8 mouse cellular contexts compared by ENCODE assay signal in the genomic region with DNA sequence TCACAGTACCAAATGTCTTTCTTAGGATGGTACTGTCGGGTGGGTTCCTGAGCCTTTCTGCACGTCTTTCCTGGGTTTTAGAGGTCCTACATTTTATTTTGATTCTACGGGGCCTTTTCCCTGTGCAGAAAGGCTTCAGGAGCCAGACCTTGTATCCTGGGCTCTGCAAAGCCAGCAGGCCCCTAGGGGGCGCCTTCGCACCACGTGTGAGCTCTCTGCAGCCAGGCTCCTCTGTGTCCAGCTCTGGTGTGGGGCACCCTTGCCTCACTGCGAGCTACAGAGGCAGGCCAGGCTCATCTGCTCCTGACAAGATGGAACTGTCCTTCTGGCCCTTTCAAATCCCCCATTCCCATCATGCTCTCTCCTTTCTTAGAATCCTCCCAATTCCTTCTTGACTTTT. TPM values are rescaled to one million over a fixed set of nuclear protein-coding genes. Genes with fewer than 3 reads are reported as not detected.
DNase-seq lines count a peak whose midpoint lies in the region; ATAC-seq lines count a peak whose summit lies in the region.

No protein-coding gene starts in this region.

- H3K27ac ChIP-seq in intestine, embryonic 14.5 days (ENCODE audit: low read depth) = no peak overlapping the region
- H3K27ac ChIP-seq in midbrain, embryonic 11.5 days (ENCODE audit: low read depth, low read length) = no peak overlapping the region

- WGBS in intestine, embryonic 14.5 days = 12% methylated on average over 7 of the region's 7 CpGs
- WGBS in midbrain, embryonic 11.5 days = 25% methylated on average over 7 of the region's 7 CpGs

- ATAC-seq in intestine, embryonic 14.5 days (replicated peaks; ENCODE audit: low FRiP score, low TSS enrichment, low read depth) = peak; percentile 83; the same call in 1 of the 2 replicates
- ATAC-seq in midbrain, embryonic 11.5 days (ENCODE audit: low FRiP score) = peak; percentile 85

- H3K4me3 ChIP-seq in intestine, embryonic 14.5 days (ENCODE audit: low read depth, low read length) = no peak overlapping the region
- no peak overlapping the region for H3K4me3 ChIP-seq in midbrain, embryonic 11.5 days (ENCODE audit: low read depth, low read length)

- H3K27me3 ChIP-seq in intestine, embryonic 14.5 days (replicated peaks; ENCODE audit: control insufficient read depth, insufficient read depth, low read length) = no peaks in the 10 kb centered on the region
- H3K27me3 ChIP-seq in midbrain, embryonic 11.5 days (ENCODE audit: control insufficient read depth, insufficient read depth, low read length) = no peaks in the 10 kb centered on the region

- H3K9me3 ChIP-seq in intestine, embryonic 14.5 days (ENCODE audit: control insufficient read depth, low read length) = no peaks in the 10 kb centered on the region
- H3K9me3 ChIP-seq in midbrain, embryonic 11.5 days (ENCODE audit: control insufficient read depth, low read length) = no peaks in the 10 kb centered on the region

- DNase-seq in adrenal gland, adult 2 months = peak; percentile 92
- peak; percentile 93 for DNase-seq in embryo, embryonic 10.5 days (ENCODE audit: low spot score)
- DNase-seq in gastrocnemius, postnatal 25 days = peak; percentile 83
- peak; percentile 94 for DNase-seq in intestine, embryonic 14.5 days (ENCODE audit: low spot score)
- peak; percentile 49 to 93 for DNase-seq in left cerebral cortex, adult 9 months (ENCODE audit: low spot score in 2 of 2)
- peak; percentile 98 for DNase-seq in midbrain, embryonic 11.5 days (ENCODE audit: low spot score, missing footprints)
- DNase-seq in skeletal muscle tissue, adult 2 months (ENCODE audit: low read depth, low spot score) = peak; percentile 81
- peak; percentile 75 for DNase-seq in yolk sac, embryonic 10.5 days (ENCODE audit: low spot score)

- no peak overlapping the region for H3K9ac ChIP-seq in intestine, embryonic 14.5 days (ENCODE audit: low read length)
- H3K9ac ChIP-seq in midbrain, embryonic 11.5 days (ENCODE audit: low read length) = no peak overlapping the region

- no peak overlapping the region for H3K4me2 ChIP-seq in intestine, embryonic 14.5 days (ENCODE audit: low read length)
- no peak overlapping the region for H3K4me2 ChIP-seq in midbrain, embryonic 11.5 days

- no peaks in the 10 kb centered on the region for H3K36me3 ChIP-seq in intestine, embryonic 14.5 days (ENCODE audit: control insufficient read depth, insufficient read depth, low read length)
- no peaks in the 10 kb centered on the region for H3K36me3 ChIP-seq in midbrain, embryonic 11.5 days (ENCODE audit: control insufficient read depth, insufficient read depth, low read length)

- H3K4me1 ChIP-seq in intestine, embryonic 14.5 days (replicated peaks; ENCODE audit: control insufficient read depth, insufficient read depth, low read length) = peaks cover 2% of the 10 kb centered on the region; the same call in 1 of the 2 replicates
- no peaks in the 10 kb centered on the region for H3K4me1 ChIP-seq in midbrain, embryonic 11.5 days (ENCODE audit: control insufficient read depth, insufficient read depth, low read length)

RNA-seq across cellular contexts. Expression of a gene that starts 53.3 kb away (rescaled TPM):
- total RNA-seq in adrenal gland, adult 2 months (2021) = 10 to 100 TPM; 38.8 to 39.1 TPM
- polyA plus RNA-seq in adrenal gland, adult 2 months (2012; rRNA removed) = 13.7 and 15.4 TPM in 2 replicates
- total RNA-seq in gastrocnemius, postnatal 25 days (2021) = 10 to 100 TPM; 12.8 to 15.4 TPM
- polyA plus RNA-seq in intestine, embryonic 14.5 days (2014; fragmentation: Nextera tagmentation; extraction: Ambion mirVana) = 83.6 and 97.6 TPM in 2 replicates
- 104 and 106 TPM in 2 replicates for polyA plus RNA-seq in midbrain, embryonic 11.5 days (2014; fragmentation: Nextera tagmentation; extraction: Ambion mirVana)
